Mouse (Mus musculus): ENCODE measurements around the gene Rpl36. TPM values are rescaled to one million over a fixed set of nuclear protein-coding genes. Genes with fewer than 3 reads are reported as not detected.
"Not testable (repeated sequence)": the region's sequence is repeated elsewhere in the genome, so short reads cannot be mapped to it uniquely, and the experiment has no call there.

Gene Rpl36
- total RNA-seq, 2 experiments from 2014 or later = 692 to 724 TPM

DNA sequence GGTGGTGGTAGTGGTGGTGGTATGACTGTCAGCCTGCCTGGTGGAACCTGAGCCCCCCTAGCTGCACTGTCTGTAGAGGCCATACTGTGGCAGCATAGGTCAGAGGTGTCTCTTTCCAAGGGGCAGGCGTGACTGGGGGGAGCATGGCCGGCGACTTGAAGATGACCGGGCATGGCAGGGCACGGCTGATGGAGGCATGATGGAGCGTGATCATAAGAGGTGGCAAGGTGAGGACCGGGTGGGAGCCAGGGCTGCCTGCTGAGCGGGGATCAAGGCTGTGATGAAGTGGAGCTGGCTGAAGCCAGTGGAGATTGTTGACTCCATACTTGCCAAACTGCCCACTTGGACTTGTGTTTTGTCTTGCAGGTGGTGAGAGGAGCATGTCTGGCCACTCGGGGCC is 7.8 kb upstream of the Rpl36 start:
- no peak for DNase-seq (ENCODE audit: low spot score)
- intact Hi-C loops (cut with DNase I) = loop anchor here (2.0 to 5.0 kb wide), 2 partner anchors 19 to 157 kb away; partner anchors contain the start of gene Dus3l

DNA sequence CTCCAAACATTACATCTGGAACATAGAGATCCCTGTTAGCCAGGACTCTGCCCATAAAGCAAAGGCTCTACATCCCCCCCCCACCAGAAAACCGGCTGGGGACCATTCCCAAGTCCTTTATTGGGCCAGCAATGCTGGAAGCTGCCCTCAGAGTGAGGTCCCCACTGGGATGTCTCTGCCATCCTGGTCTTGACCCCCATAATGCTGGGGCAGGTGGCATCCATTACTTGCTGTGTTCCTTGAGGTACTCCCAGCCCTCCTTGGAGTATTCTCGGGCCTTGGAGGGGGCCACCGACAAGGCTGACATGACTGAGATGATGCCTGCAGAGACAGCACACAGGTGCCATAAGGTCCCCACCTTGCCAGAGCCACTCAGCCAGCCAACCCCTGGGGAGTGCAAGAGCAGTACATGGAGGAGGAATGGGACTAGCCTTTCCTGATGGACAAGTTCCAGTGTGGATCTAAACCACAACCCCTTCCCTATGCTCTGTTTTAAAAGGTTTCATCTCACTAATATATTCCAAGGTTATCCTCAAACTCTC is 5.6 kb upstream of the Rpl36 start:
- no peak for DNase-seq (ENCODE audit: low spot score)
- intact Hi-C loops (cut with DNase I) = loop anchor here (5.0 kb wide), 1 partner anchor 155 kb away; the partner anchor contains the start of gene Dus3l

DNA sequence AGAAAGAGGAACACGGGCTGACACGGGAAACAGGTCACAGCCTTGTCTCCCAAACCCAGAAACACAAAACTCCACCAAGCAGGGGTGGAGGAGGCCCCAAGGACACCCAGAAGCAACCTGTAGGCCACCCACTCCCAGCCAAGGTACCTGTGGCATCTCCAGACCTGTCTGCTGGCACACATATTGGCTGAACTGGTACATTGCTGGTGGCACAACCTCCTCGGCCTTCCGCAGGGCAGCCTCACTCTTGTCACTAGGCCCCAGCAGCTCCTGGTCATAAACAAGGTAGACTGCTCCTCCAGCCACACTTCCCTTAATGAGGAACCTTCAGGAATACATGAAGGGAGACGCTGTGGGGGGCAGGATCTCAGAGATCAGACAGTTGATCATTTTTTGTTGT is 4.5 kb upstream of the Rpl36 start:
- intact Hi-C loops (cut with DNase I) = loop anchor here (5.0 kb wide), 1 partner anchor 154 kb away; the partner anchor contains the start of gene Dus3l

DNA sequence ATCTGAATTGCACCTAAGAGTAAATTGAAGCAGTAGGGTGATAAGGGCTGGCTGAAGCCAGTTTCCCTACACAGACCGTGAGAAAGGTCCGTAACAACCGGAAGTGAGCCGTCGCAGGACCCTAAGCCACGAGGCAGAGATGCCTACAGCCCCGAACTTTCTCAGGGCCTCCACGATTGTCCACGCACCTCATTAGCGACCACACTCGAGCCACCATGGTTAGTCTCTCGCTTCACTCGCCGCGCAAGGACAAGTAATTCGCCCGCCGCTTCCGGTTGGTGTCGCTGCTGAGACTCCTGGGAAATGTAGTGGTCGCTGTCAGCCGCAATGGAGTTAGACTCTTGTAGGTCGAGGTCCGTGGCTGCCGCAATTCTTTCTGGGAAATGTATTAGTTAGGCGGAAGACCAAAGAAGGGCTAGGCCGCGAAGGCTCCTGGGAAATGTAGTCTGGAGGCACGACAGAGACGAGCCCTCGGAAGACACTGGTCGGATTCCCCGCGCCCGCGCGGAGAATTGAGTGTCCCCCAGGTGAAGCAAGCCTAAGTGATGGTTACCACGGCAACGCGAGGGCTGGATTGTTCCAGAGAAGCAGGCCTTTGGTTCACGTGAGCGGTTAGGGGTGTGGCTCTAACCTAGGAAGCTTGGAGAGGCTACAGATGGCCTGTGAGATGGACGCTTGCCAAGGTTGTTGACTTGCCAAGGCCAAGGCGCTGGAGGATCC is 3.6 kb upstream of the Rpl36 start, which contains the start of gene 2410015M20Rik:
TSS of gene 2410015M20Rik (minus strand) at position 320 of the 720 bp plus-strand sequence.
- intact Hi-C loops (cut with DNase I) = loop anchor here (5.0 kb wide), 2 partner anchors 58 to 153 kb away; partner anchors contain the start of gene Dus3l
- DNase-seq (ENCODE audit: low spot score) = peak; percentile 93

More for the DNA sequence above, 4.5 kb upstream of the Rpl36 start:
- no peak for DNase-seq (ENCODE audit: low spot score)

DNA sequence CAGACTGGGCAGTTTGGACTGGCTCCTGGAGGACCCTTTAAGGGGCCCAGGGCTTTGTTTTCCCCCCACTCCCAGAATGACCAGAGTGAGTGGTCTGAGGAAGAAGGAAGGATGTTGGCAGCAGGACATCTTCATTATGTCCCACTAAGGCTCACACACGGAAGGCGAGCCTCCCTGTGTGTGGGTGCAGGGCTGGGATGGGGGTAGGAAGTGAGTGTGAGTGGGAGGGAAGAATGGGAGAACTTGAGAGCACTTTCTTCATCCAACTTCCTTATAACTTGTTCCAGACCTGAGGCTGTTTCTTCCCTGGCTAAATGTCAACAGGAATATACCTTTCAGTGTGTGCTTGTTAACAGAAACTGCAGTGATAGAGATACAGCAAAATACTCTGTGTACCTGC is 1.9 kb upstream of the Rpl36 start:
- intact Hi-C loops (cut with DNase I) = loop anchor here (5.0 kb wide), 1 partner anchor 56 kb away; no protein-coding TSS in a partner anchor

DNA sequence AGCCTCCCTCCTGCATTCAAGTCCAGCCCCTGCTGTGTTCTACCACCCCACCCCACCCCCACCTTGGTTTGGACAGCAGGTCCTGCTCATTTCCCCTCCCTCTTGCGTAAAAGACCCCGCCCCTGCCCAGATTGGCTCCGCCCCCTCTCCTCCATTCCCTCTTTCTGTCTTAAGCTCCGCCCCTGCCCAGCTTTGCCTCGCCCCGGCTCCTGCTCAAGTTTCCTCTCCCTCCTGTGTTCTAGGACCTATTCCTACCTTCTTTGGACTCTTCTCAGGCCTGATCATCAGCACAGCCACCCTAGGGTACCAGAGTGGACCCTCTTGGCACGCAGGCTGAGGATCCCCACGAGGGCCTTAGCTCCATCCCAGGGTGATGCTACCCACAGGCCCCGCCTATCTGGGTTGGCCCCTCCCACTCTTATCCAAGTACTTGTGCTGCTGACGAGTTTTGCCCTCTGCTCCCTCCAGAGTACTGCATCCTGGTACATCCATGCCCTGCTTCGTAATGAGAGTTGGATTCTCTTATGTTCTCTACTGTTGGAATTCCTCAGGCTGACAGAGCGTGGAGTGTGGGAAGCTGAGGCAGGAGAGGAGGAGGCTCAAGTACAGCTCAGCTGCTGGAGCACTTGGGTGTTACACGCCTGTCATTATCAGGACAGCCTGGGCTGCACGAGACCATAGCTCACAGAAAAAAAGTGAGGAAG is 1.2 kb upstream of the Rpl36 start:
- intact Hi-C loops (cut with DNase I) = loop anchor here (5.0 kb wide), 1 partner anchor 55 kb away; no protein-coding TSS in a partner anchor
- DNase-seq (ENCODE audit: low spot score) = no peak

More for the DNA sequence above, 1.9 kb upstream of the Rpl36 start:
- DNase-seq (ENCODE audit: low spot score) = no peak

DNA sequence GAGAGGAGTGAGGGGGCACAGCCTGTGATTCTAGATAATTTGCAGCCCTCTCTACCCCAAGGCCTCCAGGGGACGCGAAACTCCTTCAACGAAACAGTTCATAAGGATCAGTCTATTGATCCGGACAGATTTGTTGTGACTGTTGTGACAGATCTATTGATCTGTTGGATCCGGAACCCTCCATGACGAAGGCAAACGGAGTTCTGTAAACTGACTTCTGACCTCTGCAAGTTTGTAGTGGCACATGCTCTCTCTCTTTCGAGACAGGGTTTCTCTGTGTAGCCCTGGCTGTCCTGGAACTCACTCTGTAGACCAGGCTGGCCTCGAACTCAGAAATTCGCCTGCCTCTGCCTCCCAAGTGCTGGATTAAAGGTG is 664 bp upstream of the Rpl36 start:
- not testable (repeated sequence) for DNase-seq (ENCODE audit: low spot score)
- intact Hi-C loops (cut with DNase I) = loop anchor here (5.0 kb wide), 1 partner anchor 55 kb away; no protein-coding TSS in a partner anchor

DNA sequence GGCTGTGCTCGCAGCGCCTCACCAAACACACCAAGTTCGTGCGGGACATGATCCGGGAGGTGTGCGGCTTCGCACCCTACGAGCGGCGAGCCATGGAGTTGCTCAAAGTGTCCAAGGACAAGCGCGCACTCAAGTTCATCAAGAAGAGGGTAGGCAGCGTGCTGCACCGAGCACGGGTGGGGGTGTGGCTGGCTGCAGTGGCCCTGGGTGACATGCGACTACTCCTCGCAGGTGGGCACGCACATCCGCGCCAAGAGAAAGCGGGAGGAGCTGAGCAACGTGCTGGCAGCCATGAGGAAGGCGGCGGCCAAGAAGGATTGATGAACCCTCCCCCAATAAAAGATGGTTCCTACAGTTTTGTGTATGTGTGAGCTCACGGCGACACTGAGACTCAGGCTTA is 677 bp downstream of the Rpl36 start:
- intact Hi-C loops (cut with DNase I) = loop anchor here (5.0 kb wide), 1 partner anchor 53 kb away; no protein-coding TSS in a partner anchor
- not testable (repeated sequence) for DNase-seq (ENCODE audit: low spot score)

DNA sequence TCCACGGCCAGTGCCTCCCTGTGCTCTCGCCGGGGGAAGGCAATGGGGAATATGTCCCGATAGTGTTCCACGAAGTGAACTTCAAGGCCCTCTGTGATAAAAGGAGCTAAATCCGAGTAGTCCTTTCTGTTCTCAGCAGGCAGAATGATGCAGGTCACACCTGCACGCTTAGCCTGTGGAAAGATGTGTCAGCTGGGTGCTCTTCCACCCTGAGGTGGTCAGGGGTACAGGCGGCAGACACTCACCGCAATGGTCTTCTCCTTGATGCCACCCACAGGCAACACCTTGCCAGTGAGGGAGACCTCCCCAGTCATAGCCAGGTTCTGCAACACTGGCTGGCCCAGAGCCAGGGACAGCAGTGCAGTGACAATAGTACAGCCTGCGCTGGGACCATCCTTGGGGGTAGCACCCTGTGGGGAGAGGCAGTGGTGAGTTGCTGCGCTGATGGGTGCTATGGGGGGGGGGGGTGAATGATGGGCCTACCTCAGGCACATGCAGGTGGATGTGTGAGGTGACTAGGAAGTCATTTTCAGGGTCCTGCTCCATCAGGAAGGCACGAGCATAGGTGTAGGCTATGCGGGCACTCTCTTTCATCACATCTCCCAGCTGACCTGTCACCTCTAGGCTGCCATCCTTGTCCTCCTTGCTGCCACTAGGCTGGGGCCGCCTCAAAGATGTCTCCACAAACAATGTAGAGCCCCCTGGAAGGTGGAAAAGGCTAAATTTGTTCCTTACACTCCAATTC is 1.3 kb downstream of the Rpl36 start:
- DNase-seq (ENCODE audit: low spot score) = no peak
- intact Hi-C loops (cut with DNase I) = loop anchor here (5.0 kb wide), 1 partner anchor 53 kb away; no protein-coding TSS in a partner anchor

DNA sequence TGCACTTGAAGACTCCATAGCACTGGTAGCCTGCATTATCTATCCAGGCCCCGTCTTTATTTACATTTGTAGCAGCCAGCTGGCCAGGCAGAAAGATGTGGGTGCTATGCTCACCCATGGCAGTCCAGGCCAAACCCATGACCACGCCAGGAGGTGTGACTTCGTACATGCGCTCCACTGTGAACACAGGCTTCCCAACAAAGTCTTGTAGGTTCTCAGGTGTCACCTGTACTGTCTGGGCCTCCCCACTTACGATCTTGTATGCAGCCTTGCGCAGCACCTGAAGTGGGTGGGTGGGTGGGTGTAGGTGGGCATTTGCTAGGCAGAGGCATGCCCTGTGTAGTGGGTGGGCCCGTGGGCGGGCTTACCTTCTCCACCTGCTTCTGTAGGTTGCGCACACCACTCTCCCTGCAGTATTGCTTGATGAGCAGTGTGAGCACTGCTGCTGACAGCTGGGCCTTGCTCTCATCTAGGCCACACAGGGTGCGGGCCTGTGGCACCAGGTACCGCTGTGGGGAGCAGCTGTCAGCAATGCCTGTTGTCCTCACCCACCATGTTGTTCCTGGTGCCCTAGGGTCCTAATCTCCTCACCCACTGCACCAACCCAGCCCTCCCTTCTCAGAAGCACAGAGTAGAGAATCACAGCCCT is 2.0 kb downstream of the Rpl36 start:
- DNase-seq (ENCODE audit: low spot score) = no peak
- intact Hi-C loops (cut with DNase I) = no loop called here

DNA sequence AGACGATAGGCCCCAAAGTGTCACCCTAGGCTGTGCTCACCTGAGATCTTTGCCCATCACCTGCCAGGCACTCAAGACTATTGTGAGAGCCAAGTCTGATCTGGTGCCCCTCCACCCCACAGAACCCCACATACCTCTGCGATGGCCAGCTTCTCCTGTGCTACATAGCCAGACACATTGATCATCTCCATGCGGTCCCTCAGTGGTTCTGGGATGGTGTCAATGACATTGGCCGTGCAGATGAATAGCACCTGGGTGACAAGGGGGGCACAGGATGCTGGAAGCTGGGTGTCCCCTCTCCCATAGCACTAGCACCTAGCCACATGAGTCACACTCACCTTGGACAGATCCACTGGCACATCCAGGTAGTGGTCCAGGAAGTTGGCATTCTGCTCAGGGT is 2.6 kb downstream of the Rpl36 start:
- intact Hi-C loops (cut with DNase I) = no loop called here
- no peak for DNase-seq (ENCODE audit: low spot score)

DNA sequence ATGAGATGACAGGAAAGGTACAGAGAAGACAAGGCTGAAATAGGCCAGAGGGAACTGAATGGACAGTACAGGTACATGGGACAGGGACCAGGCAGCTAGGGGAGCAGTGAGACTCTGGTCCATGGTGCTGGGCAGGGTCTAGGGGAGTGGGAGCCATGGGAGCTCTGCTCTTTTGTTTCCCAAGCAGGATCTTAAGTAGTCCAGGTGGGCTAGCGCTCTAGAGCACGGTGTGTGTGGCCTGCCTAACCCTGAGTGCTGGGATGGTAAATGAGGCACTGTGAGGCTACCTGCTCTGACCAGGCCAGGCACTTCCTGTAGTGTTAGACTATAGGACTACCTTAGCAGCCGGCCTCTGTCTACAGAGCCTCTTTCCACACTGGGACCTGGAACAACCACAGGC is 3.5 kb downstream of the Rpl36 start:
- DNase-seq (ENCODE audit: low spot score) = no peak
- intact Hi-C loops (cut with DNase I) = no loop called here

DNA sequence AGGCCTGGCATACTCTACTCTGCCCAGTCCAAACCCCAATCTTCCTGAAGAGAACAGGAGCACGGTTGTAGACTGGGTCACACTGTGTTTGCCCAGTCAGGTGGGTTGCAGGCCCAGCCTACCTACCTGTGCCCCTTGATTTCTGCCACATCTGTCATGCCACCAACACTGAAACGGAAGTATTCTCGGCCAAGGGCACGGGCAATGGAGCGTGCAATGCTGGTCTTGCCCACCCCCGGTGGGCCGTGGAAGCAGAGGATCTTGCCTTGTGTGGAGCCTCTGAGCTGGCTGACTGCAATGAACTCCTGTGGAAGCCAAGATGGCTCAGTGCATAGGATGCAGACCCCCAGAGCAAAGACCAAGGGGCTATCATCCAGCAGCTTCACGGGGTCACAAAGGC is 4.4 kb downstream of the Rpl36 start:
- intact Hi-C loops (cut with DNase I) = no loop called here
- no peak for DNase-seq (ENCODE audit: low spot score)

DNA sequence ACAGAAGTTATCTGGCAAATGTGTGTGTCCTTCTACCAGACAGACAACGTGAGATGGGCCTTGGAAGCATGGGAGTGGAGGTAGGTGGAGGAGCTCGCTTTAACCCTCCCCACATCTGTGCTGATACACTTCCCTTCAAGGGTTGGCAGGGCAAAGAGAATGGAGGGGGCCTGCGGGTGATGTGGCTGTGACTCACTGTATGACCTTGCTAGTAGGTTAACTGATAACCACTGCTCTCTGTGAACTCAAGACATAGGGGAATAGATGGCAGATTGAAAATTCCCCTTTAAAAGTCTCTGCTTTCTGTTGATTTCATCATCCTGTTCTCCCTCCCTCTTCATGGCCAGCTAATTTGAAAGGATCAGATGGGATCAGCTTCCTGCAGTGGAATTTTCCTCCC is 12.3 kb downstream of the Rpl36 start:
- intact Hi-C loops (cut with DNase I) = loop anchor here (2.0 kb wide), 1 partner anchor 43 kb away; no protein-coding TSS in a partner anchor
- no peak for DNase-seq (ENCODE audit: low spot score)

DNA sequence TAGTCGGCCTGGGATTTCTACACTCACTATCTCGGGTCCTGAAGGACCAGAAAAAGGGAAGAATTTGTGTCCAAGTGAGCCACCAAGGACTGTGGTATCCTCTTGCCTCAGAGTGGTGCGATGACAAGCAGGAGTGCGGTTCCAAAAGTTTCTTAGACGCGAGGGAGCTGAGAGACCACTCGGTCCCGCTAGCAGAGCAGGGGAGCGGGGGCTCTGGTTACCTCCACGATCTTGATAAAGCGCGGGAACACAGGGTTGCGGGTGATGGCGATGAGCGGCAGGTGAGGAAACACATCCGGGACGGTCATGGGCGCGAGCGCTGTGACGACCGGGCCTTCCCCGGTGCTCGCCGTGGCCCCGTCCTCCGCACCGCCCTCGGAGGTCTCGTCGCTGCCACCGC is 13.0 kb downstream of the Rpl36 start:
- intact Hi-C loops (cut with DNase I) = no loop called here
- DNase-seq (ENCODE audit: low spot score) = no peak

DNA sequence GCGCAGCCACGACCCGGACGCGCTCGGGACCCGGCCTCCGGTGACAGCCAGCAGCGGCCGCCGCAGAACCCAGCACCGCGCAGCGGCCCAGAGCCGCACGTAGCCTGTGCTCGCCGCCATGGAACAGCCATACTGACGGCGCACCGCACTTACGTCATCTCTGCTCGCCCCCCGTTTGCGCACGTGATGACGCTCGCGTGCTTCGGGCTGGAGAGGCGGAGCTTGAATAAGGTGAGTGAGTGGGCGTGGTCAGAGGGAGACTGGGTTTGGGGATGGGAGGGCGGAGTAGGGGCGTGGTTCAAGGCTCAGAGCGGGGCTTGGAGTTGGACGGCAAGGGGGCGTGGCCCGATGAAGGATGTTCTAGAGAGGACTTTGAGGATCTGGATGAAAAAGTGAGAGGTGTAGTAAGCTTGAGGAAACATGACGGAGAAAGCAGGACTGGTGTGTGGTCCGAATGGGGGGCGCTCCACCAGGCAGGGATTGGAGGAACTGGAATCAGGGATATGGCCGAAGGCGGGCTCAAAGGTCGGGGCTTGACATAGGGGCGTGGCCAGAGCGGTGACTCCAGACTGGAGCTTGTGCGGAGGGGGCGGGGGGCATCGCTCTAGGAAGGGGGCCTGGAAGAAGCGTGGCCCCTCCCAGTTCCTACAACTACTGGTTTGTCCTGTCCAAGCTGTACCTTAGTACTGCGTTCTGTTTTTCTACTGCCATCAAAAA is 13.7 kb downstream of the Rpl36 start, which contains the start of gene Lonp1:
TSS of gene Lonp1 (minus strand) at position 134 of the 717 bp plus-strand sequence.
- DNase-seq (ENCODE audit: low spot score) = peak; percentile 87
- intact Hi-C loops (cut with DNase I) = no loop called here

DNA sequence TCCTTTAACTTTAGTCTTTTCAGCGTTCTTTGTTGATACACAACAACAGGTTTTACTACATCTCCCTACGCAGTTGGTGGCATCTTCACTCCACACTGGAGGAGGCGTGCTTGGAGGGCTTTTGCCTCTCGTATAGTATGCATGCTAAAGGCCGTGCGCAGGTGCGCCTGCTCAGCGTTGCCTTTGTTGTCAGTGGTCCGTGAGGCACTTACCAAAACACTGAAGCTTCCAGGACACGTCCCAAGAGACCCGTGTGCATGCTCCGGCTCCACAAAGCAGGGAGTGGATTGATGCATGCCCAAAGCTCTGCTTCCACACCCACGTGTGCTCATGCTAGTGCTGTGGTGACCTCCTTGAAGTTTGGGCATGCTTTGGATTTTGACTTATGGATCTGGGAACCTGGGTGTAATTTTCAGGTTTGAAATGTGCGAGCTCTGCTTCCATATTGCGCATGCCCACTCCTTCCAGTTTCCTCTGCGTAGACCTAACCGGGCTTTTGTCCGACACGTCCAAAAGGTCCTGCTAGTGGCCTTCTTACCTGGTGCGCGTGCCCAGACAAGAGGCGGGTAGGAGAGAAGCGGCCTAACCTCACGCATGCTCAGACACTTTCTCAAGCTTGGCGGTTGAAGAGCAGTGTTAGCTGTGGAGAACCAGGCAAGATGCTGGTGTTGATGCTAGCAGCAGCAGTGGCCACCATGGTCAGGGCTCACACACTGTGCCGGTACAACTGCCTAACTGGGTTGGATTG is 14.5 kb downstream of the Rpl36 start, which contains the start of gene Catsperd:
TSS of gene Catsperd (plus strand) at position 614 of the 748 bp plus-strand sequence.
- intact Hi-C loops (cut with DNase I) = no loop called here
- no peak for DNase-seq (ENCODE audit: low spot score)

All from heart, postnatal 25 days (tissue).